In the genomic region with DNA sequence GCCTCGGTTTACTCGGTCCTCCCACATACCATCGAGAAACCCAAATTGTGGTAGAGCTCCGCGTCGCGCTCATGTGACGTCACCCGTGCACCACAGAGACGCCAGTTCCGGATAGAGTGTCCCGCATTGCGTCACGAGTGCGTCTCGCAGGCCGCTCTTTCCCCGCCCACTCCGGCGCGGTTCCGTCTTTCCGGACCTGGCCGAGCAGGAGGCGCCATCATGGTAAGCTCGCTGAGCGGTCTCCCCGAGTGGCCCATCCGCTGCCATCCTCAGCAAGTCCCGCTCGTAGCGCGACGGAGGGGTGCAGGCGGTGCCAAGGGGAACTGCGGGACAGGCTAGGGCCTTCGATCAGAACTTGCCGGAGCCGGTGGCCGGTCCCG, we compare ENCODE assay signal across 8 mouse cellular contexts. TPM values are rescaled to one million over a fixed set of nuclear protein-coding genes. Genes with fewer than 3 reads are reported as not detected.
A peak's percentile ranks its signal among the peaks of the same experiment; 100 is the strongest.
DNase-seq lines count a peak whose midpoint lies in the region; ATAC-seq lines count a peak whose summit lies in the region.

Gene Sphk2 (minus strand): TSS at position 85 of the 380 bp plus-strand sequence.

- DNase-seq in adrenal gland, adult (ENCODE audit: inconsistent age in 2 of 2, low spot score in 1 of 2), result peak; percentile 98 to 99
- DNase-seq in embryo, embryonic 10.5 days (ENCODE audit: low spot score), result peak; percentile 98
- peak; percentile 97 for DNase-seq in gastrocnemius, postnatal 25 days
- DNase-seq in intestine, embryonic 14.5 days (ENCODE audit: low spot score), result peak; percentile 100
- DNase-seq in left cerebral cortex, postnatal 14 days (ENCODE audit: low spot score in 2 of 2), result peak; percentile 99
- DNase-seq in mesoderm, embryonic 11.5 days (ENCODE audit: low read depth, low spot score), result peak; percentile 100
- peak; percentile 98 to 99 for DNase-seq in right cerebral cortex, postnatal 36 days (ENCODE audit: low spot score in 2 of 2)
- DNase-seq in yolk sac, embryonic 10.5 days (ENCODE audit: low spot score), result peak; percentile 94

- H3K9ac ChIP-seq in intestine, embryonic 14.5 days (ENCODE audit: low read length), result peak within 1 kb of the TSS; percentile 100

- H3K27me3 ChIP-seq in intestine, embryonic 14.5 days (replicated peaks; ENCODE audit: control insufficient read depth, insufficient read depth, low read length), result no peaks in the 10 kb centered on the region

- H3K27ac ChIP-seq in intestine, embryonic 14.5 days (ENCODE audit: low read depth), result peak within 1 kb of the TSS; percentile 95

- H3K4me1 ChIP-seq in intestine, embryonic 14.5 days (replicated peaks; ENCODE audit: control insufficient read depth, insufficient read depth, low read length), result peaks cover 34% of the 10 kb centered on the region

- intact Hi-C loops in left cerebral cortex, postnatal 14 days (cut with DNase I), result no loop called here

- peak within 1 kb of the TSS; percentile 89 for H3K4me2 ChIP-seq in intestine, embryonic 14.5 days (ENCODE audit: low read length)

- under 1% methylated on average over 41 of the region's 41 CpGs for WGBS in intestine, embryonic 14.5 days

- ATAC-seq in intestine, embryonic 14.5 days (replicated peaks; ENCODE audit: low FRiP score, low TSS enrichment, low read depth), result peak; percentile 65

- peak within 1 kb of the TSS; percentile 100 for H3K4me3 ChIP-seq in intestine, embryonic 14.5 days (ENCODE audit: low read depth, low read length)

- peaks cover 48% of the 10 kb centered on the region for H3K36me3 ChIP-seq in intestine, embryonic 14.5 days (ENCODE audit: control insufficient read depth, insufficient read depth, low read length)

- H3K9me3 ChIP-seq in intestine, embryonic 14.5 days (ENCODE audit: control insufficient read depth, low read length), result no peaks in the 10 kb centered on the region

RNA-seq across cellular contexts. Expression of gene Sphk2, which starts in this region (rescaled TPM):
- 10 to 100 TPM in 1 of 2 experiments, 1 to 10 TPM in 1; 8.5 to 12.7 TPM for total RNA-seq in gastrocnemius, postnatal 25 days (2021)
- 27.3 and 28.1 TPM in 2 replicates for polyA plus RNA-seq in intestine, embryonic 14.5 days (2014; fragmentation: Nextera tagmentation; extraction: Ambion mirVana)
- 10 to 100 TPM; 28.8 to 32.7 TPM for total RNA-seq in left cerebral cortex, postnatal 14 days (2021)

Comparison
In these comparisons a context has a peak if more than half of its experiments do, and no peak if none do; other contexts are left out.
1. Peak in every context shown above with its lines: DNase-seq, ATAC-seq, H3K4me3 ChIP-seq and H3K27ac ChIP-seq.